Mouse (Mus musculus): ENCODE data around the gene Snx22. TPM values are rescaled to one million over a fixed set of nuclear protein-coding genes. Genes with fewer than 3 reads are reported as not detected.

Snx22 gene
- 4.5 and 8.1 TPM in 2 replicates for polyA plus RNA-seq (2015; fragmentation: Nextera tagmentation; extraction: Ambion mirVana)

DNA sequence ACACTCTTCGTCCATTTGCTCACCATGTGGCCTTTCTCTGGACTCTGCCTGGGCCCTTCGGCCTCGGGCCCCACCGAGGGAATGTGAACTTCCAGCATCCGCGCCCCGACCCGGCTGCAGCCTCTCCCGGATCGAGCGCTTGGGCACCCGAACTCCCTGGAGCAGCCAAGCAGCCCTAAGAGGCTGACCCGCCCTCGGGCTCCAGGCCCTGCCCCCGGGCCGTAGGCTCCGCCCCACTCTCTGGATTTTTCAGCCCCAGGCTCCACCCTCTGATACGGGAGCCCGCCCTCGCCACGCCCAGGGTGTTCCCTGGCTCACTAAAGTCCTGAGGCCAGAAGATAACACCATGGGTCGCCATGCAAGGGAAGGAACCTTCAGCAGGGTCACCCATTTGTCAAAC is at the start of gene Snx22:
Gene Snx22 (minus strand): TSS at position 137 of the 400 bp plus-strand sequence.
- Histone ChIP-seq H3K9ac (replicated peaks; ENCODE audit: low read depth, low read length) (peak within 1 kb of the TSS; percentile 70), H3K4me3 (replicated peaks; ENCODE audit: low read length) (peak within 1 kb of the TSS; percentile 59), H3K27ac (ENCODE audit: low read length) (no peak within 1 kb of the TSS), H3K4me2 (ENCODE audit: low read length) (peak within 1 kb of the TSS; percentile 98), H3K36me3 (ENCODE audit: control insufficient read depth, insufficient read depth) (peaks cover 18% of the 10 kb centered on the region), H3K27me3 (replicated peaks; ENCODE audit: control insufficient read depth, insufficient read depth, low read length) (peaks cover 18% of the 10 kb centered on the region), H3K9me3 (ENCODE audit: control insufficient read depth, low read length) (no peaks in the 10 kb centered on the region), H3K4me1 (replicated peaks; ENCODE audit: control insufficient read depth, insufficient read depth, low read length) (peaks cover 11% of the 10 kb centered on the region)
- WGBS, result under 1% methylated on average over 22 of the region's 22 CpGs
- peak; percentile 93 for ATAC-seq

DNA sequence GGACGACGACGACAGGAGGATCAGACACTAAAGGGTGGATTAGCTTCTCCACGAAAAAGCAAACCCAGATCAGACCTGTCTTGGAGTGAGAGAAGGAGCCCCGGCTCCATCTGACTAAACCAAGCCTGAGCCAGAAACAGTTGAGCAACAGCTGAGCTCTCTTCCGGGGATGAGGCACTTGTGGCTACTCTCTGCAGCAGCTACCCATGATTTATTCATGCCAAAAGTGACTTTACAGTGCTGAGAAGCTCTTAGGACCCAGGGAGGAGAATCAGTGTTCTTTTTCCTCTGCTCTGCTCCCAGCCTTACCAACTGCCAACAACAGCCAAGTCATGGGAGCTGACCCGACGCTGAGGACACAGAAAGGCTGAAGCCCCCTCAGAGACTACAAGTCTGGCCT is 47.4 kb upstream of the Snx22 start:
- Histone ChIP-seq H3K9me3 (ENCODE audit: control insufficient read depth, low read length) (no peaks in the 10 kb centered on the region), H3K27ac (ENCODE audit: low read length) (no peak overlapping the region), H3K4me3 (replicated peaks; ENCODE audit: low read length) (no peak overlapping the region), H3K4me1 (replicated peaks; ENCODE audit: control insufficient read depth, insufficient read depth, low read length) (peaks cover 6% of the 10 kb centered on the region; the same call in 1 of the 2 replicates), H3K36me3 (ENCODE audit: control insufficient read depth, insufficient read depth) (peaks cover 2% of the 10 kb centered on the region; the same call in 1 of the 2 replicates), H3K4me2 (ENCODE audit: low read length) (no peak overlapping the region), H3K27me3 (replicated peaks; ENCODE audit: control insufficient read depth, insufficient read depth, low read length) (no peaks in the 10 kb centered on the region), H3K9ac (replicated peaks; ENCODE audit: low read depth, low read length) (no peak overlapping the region)
- 58% methylated on average over 8 of the region's 8 CpGs for WGBS
- ATAC-seq, result no peak

- H3K4me3 ChIP-seq (replicated peaks; ENCODE audit: low read length), result no peak overlapping the region
- ATAC-seq, result no peak
- H3K27me3 ChIP-seq (replicated peaks; ENCODE audit: control insufficient read depth, insufficient read depth, low read length), result no peaks in the 10 kb centered on the region
- no peak overlapping the region for H3K9ac ChIP-seq (replicated peaks; ENCODE audit: low read depth, low read length)
- peaks cover 2% of the 10 kb centered on the region; the same call in 1 of the 2 replicates for H3K36me3 ChIP-seq (ENCODE audit: control insufficient read depth, insufficient read depth)
- H3K4me2 ChIP-seq (ENCODE audit: low read length), result no peak overlapping the region
- H3K9me3 ChIP-seq (ENCODE audit: control insufficient read depth, low read length), result no peaks in the 10 kb centered on the region
- H3K4me1 ChIP-seq (replicated peaks; ENCODE audit: control insufficient read depth, insufficient read depth, low read length), result peaks cover 11% of the 10 kb centered on the region
- no peak overlapping the region for H3K27ac ChIP-seq (ENCODE audit: low read length)
- 90% methylated on average over 3 of the region's 3 CpGs for WGBS
These were observed 44.8 kb upstream of the Snx22 start for GRCm38 (mm10) chr9:66114341-66114740.

- H3K4me2 ChIP-seq (ENCODE audit: low read length), result no peak overlapping the region
- H3K27ac ChIP-seq (ENCODE audit: low read length), result peak overlapping the region; percentile 33; the same call in 1 of the 2 replicates
- 9% methylated on average over 8 of the region's 8 CpGs for WGBS
- no peak overlapping the region for H3K4me3 ChIP-seq (replicated peaks; ENCODE audit: low read length)
- no peaks in the 10 kb centered on the region for H3K9me3 ChIP-seq (ENCODE audit: control insufficient read depth, low read length)
- peaks cover 13% of the 10 kb centered on the region for H3K36me3 ChIP-seq (ENCODE audit: control insufficient read depth, insufficient read depth)
- H3K4me1 ChIP-seq (replicated peaks; ENCODE audit: control insufficient read depth, insufficient read depth, low read length), result peaks cover 7% of the 10 kb centered on the region
- no peaks in the 10 kb centered on the region for H3K27me3 ChIP-seq (replicated peaks; ENCODE audit: control insufficient read depth, insufficient read depth, low read length)
- ATAC-seq, result no peak
- no peak overlapping the region for H3K9ac ChIP-seq (replicated peaks; ENCODE audit: low read depth, low read length)
These were observed 41.3 kb upstream of the Snx22 start for GRCm38 (mm10) chr9:66110611-66111379.

GRCm38 (mm10) chr9:66110126-66110525 is 40.6 kb upstream of the Snx22 start:
- Histone ChIP-seq H3K27me3 (replicated peaks; ENCODE audit: control insufficient read depth, insufficient read depth, low read length) (no peaks in the 10 kb centered on the region), H3K4me1 (replicated peaks; ENCODE audit: control insufficient read depth, insufficient read depth, low read length) (peaks cover 7% of the 10 kb centered on the region), H3K4me2 (ENCODE audit: low read length) (no peak overlapping the region), H3K9me3 (ENCODE audit: control insufficient read depth, low read length) (no peaks in the 10 kb centered on the region), H3K27ac (ENCODE audit: low read length) (no peak overlapping the region), H3K4me3 (replicated peaks; ENCODE audit: low read length) (no peak overlapping the region), H3K36me3 (ENCODE audit: control insufficient read depth, insufficient read depth) (peaks cover 15% of the 10 kb centered on the region), H3K9ac (replicated peaks; ENCODE audit: low read depth, low read length) (no peak overlapping the region)
- no peak for ATAC-seq
- WGBS, result 26% methylated on average over 8 of the region's 8 CpGs

DNA sequence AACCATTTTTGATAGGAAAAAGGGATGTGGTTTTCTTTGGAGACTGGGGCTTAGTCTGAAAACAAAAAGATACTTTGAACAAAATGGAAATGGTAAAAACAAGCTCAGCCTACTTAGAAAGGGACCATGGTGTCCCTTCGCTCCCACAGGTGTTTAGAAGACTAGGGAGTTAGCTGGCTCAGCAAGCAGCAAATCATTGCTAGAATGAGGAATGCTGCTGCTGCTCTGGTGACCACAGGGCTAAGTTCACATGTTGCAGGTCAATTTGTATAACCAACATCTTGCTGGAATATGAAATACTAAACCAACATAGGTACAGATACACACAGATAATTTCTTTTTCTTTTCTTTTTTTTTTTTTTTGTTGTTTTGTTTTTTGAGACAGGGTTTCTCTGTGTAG is 40.1 kb upstream of the Snx22 start:
- no peak overlapping the region for H3K27ac ChIP-seq (ENCODE audit: low read length)

DNA sequence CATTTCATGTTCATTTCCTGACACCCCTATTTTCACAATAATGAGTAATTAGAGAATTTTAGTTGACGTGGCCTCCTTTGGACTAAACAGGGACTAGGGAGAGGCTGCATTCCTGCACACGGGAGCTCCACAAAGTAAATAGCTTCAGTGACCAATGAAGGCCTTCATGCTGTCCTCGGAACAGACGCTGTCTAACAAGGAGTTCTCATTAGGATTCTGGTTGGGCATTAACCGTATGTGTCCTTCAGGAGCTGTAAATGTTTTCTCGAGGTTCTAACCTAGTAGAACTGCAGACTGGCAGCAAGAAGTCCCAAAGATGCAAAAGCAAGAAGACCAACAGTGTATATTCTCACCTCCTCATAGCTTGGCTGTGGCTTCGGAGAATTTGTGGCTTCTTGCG is 35.6 kb upstream of the Snx22 start:
- Histone ChIP-seq H3K4me1 (replicated peaks; ENCODE audit: control insufficient read depth, insufficient read depth, low read length) (peaks cover 1% of the 10 kb centered on the region; the same call in 1 of the 2 replicates), H3K4me2 (ENCODE audit: low read length) (no peak overlapping the region), H3K9me3 (ENCODE audit: control insufficient read depth, low read length) (no peaks in the 10 kb centered on the region), H3K36me3 (ENCODE audit: control insufficient read depth, insufficient read depth) (peaks cover 31% of the 10 kb centered on the region), H3K4me3 (replicated peaks; ENCODE audit: low read length) (no peak overlapping the region), H3K27me3 (replicated peaks; ENCODE audit: control insufficient read depth, insufficient read depth, low read length) (no peaks in the 10 kb centered on the region), H3K9ac (replicated peaks; ENCODE audit: low read depth, low read length) (no peak overlapping the region), H3K27ac (ENCODE audit: low read length) (no peak overlapping the region)
- no peak for ATAC-seq
- 87% methylated on average over 8 of the region's 8 CpGs for WGBS

More for the DNA sequence above, 40.1 kb upstream of the Snx22 start:
- no peak overlapping the region for H3K4me2 ChIP-seq (ENCODE audit: low read length)
- H3K27me3 ChIP-seq (replicated peaks; ENCODE audit: control insufficient read depth, insufficient read depth, low read length), result no peaks in the 10 kb centered on the region
- no peak for ATAC-seq
- peaks cover 7% of the 10 kb centered on the region for H3K4me1 ChIP-seq (replicated peaks; ENCODE audit: control insufficient read depth, insufficient read depth, low read length)
- no peaks in the 10 kb centered on the region for H3K9me3 ChIP-seq (ENCODE audit: control insufficient read depth, low read length)
- no peak overlapping the region for H3K9ac ChIP-seq (replicated peaks; ENCODE audit: low read depth, low read length)
- peaks cover 21% of the 10 kb centered on the region for H3K36me3 ChIP-seq (ENCODE audit: control insufficient read depth, insufficient read depth)
- no peak overlapping the region for H3K4me3 ChIP-seq (replicated peaks; ENCODE audit: low read length)
- 95% methylated on average over 1 of the region's 1 CpGs for WGBS

- H3K36me3 ChIP-seq (ENCODE audit: control insufficient read depth, insufficient read depth), result peaks cover 33% of the 10 kb centered on the region
- no peak overlapping the region for H3K4me3 ChIP-seq (replicated peaks; ENCODE audit: low read length)
- H3K4me1 ChIP-seq (replicated peaks; ENCODE audit: control insufficient read depth, insufficient read depth, low read length), result no peaks in the 10 kb centered on the region
- H3K27me3 ChIP-seq (replicated peaks; ENCODE audit: control insufficient read depth, insufficient read depth, low read length), result no peaks in the 10 kb centered on the region
- no peak overlapping the region for H3K27ac ChIP-seq (ENCODE audit: low read length)
- no peak for ATAC-seq
- 95% methylated on average over 4 of the region's 4 CpGs for WGBS
- H3K9me3 ChIP-seq (ENCODE audit: control insufficient read depth, low read length), result no peaks in the 10 kb centered on the region
- H3K4me2 ChIP-seq (ENCODE audit: low read length), result no peak overlapping the region
- no peak overlapping the region for H3K9ac ChIP-seq (replicated peaks; ENCODE audit: low read depth, low read length)
These were observed 35.1 kb upstream of the Snx22 start for GRCm38 (mm10) chr9:66104601-66105000.

- Histone ChIP-seq H3K9me3 (ENCODE audit: control insufficient read depth, low read length) (no peaks in the 10 kb centered on the region), H3K4me1 (replicated peaks; ENCODE audit: control insufficient read depth, insufficient read depth, low read length) (no peaks in the 10 kb centered on the region), H3K4me2 (ENCODE audit: low read length) (no peak overlapping the region), H3K27ac (ENCODE audit: low read length) (no peak overlapping the region), H3K4me3 (replicated peaks; ENCODE audit: low read length) (no peak overlapping the region), H3K9ac (replicated peaks; ENCODE audit: low read depth, low read length) (no peak overlapping the region), H3K27me3 (replicated peaks; ENCODE audit: control insufficient read depth, insufficient read depth, low read length) (no peaks in the 10 kb centered on the region), H3K36me3 (ENCODE audit: control insufficient read depth, insufficient read depth) (peaks cover 38% of the 10 kb centered on the region)
- WGBS, result 75% methylated on average over 6 of the region's 6 CpGs
- ATAC-seq, result no peak
These were observed 33.1 kb upstream of the Snx22 start for GRCm38 (mm10) chr9:66102668-66103067.

All from forebrain, embryonic 16.5 days (tissue).